Comparison of ENCODE assay signal across 12 mouse cellular contexts in genomic region chr14:30045239-30045638, GRCm38 (mm10). TPM values are rescaled to one million over a fixed set of nuclear protein-coding genes. Genes with fewer than 3 reads are reported as not detected.
DNase-seq lines count a peak whose midpoint lies in the region; ATAC-seq lines count a peak whose summit lies in the region.
"Had no signal": no experiment of that assay in that cellular context is flagged by ENCODE, and none has a peak within 500 bp of the region (broad histone marks: within the 10 kb centered on the region; RNA-seq: fewer than 3 reads in every experiment).

No protein-coding gene starts in this region.

- intact Hi-C loops in heart, postnatal 14 days (cut with DNase I): no loop called here

- peak; percentile 17 to 43 for DNase-seq in adrenal gland, adult (ENCODE audit: inconsistent age in 2 of 2, low spot score in 1 of 2)
- DNase-seq in adrenal gland, adult 18-20 months (ENCODE audit: low spot score in 2 of 2): no peak
- peak; percentile 30 to 40 for DNase-seq in kidney, postnatal 4 days
- no peak for DNase-seq in kidney, adult 18-20 months
- peak; percentile 65 for DNase-seq in heart, adult 8-10 months (ENCODE audit: low spot score)
- DNase-seq in heart, postnatal 14 days: peak; percentile 35 to 40
- no peak for DNase-seq in cerebellum, postnatal 14 days
- DNase-seq: cerebellum, adult 11 months; kidney, postnatal 10 days; lung, adult 2 months; right cerebral cortex, postnatal 25 days had no signal

- ATAC-seq in granulocyte monocyte progenitor cell, adult 5-6 weeks (replicated peaks; ENCODE audit: poor library complexity, severe bottlenecking): no peak

RNA-seq across cellular contexts. Expression of gene Chdh, which starts 36.4 kb away (rescaled TPM):
- 10 to 100 TPM; 11.1 to 27.5 TPM for total RNA-seq in adrenal gland, adult 18-20 months (2021)
- under 1 TPM; 0.16 to 0.29 (median 0.21) TPM for total RNA-seq in heart, adult 8-10 months (2022)
- under 1 TPM; 0.49 to 0.84 TPM for total RNA-seq in heart, postnatal 14 days (2021)
- 95.5 and 110 TPM in 2 replicates for total RNA-seq in granulocyte monocyte progenitor cell, adult 5-6 weeks (2014; fragmentation: Nextera tagmentation)
- total RNA-seq in granulocyte monocyte progenitor cell, adult 5-6 weeks (2017): 95.6 and 95.7 TPM in 2 replicates

RNA-seq across cellular contexts. Expression of gene Il17rb, which starts 36.5 kb away (rescaled TPM):
- 1 to 10 TPM in 1 of 2 experiments, under 1 TPM in 1; 0.73 to 2.1 TPM for total RNA-seq in adrenal gland, adult 18-20 months (2021)
- total RNA-seq in heart, adult 8-10 months (2022): under 1 TPM in 2 of 4 experiments, not detected in 2; 0.19 TPM
- 1 to 10 TPM in 1 of 2 experiments, under 1 TPM in 1; 0.74 to 1.0 TPM for total RNA-seq in heart, postnatal 14 days (2021)
- total RNA-seq in granulocyte monocyte progenitor cell, adult 5-6 weeks (2014; fragmentation: Nextera tagmentation): 4.0 and 13.5 TPM in 2 replicates
- total RNA-seq in granulocyte monocyte progenitor cell, adult 5-6 weeks (2017): 5.2 and 7.2 TPM in 2 replicates

Comparison
In these comparisons a context has a peak if more than half of its experiments do, and no peak if none do; other contexts are left out.
1. DNase-seq: peak in adrenal gland, adult (2 of 2), kidney, postnatal 4 days (2 of 2), heart, adult 8-10 months (single experiment) and heart, postnatal 14 days (2 of 2); none in adrenal gland, adult 18-20 months (0 of 2), kidney, adult 18-20 months (single experiment) and cerebellum, postnatal 14 days (0 of 2).
2. RNA of gene Chdh, which starts 36.4 kb away (total RNA-seq): 95.5 to 110 TPM in granulocyte monocyte progenitor cell, adult 5-6 weeks and 11.1 to 27.5 TPM in adrenal gland, adult 18-20 months; 0.49 to 0.84 TPM in heart, postnatal 14 days and 0.16 to 0.29 TPM in heart, adult 8-10 months; every median in the first group is over 4 times any median in the second.